Mouse (Mus musculus): Measurements from ENCODE around the gene Klk9. TPM values are rescaled to one million over a fixed set of nuclear protein-coding genes. Genes with fewer than 3 reads are reported as not detected.

Gene Klk9
- polyA plus RNA-seq, 1 experiment from 2014 or later, result not detected

DNA sequence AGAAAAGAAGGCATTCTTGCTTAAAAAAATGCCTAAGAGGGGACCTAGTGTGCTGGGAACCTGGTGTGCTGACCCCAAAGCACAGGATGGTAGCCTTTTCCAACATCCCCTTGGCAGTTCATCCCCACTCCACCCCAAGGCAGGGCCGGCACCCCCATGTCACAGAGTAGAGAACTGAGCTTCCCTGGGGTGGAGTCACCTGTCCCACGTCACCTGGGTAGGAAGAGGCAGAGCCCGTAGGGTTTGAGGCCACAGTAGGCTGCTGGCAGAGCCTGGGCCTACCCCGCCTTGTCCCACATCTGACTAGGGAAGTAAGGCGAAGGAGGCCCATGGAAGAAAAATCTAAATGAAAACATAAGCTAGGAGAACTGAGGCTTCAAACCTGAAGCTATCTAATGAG, 17.3 kb upstream of the Klk9 start, which contains the start of gene Klk11:
Gene Klk11 (plus strand): TSS at position 241 of the 400 bp plus-strand sequence.
- no peaks in the 10 kb centered on the region for H3K4me1 ChIP-seq (replicated peaks; ENCODE audit: control insufficient read depth, insufficient read depth, low read length)
- no peaks in the 10 kb centered on the region for H3K36me3 ChIP-seq (ENCODE audit: control insufficient read depth, insufficient read depth, low read length)
- no peak within 1 kb of the TSS for H3K27ac ChIP-seq (ENCODE audit: low read depth)
- peak; percentile 28 for DNase-seq (ENCODE audit: low spot score)
- WGBS, result 92% methylated on average over 5 of the region's 5 CpGs
- no peaks in the 10 kb centered on the region for H3K27me3 ChIP-seq (replicated peaks; ENCODE audit: control insufficient read depth, insufficient read depth, low read length)
- no peak for ATAC-seq (replicated peaks; ENCODE audit: low FRiP score, low TSS enrichment, low read depth)
- no peaks in the 10 kb centered on the region for H3K9me3 ChIP-seq (ENCODE audit: control insufficient read depth, low read length)
- no peak within 1 kb of the TSS for H3K4me3 ChIP-seq (ENCODE audit: low read depth, low read length)
- no peak within 1 kb of the TSS for H3K9ac ChIP-seq (ENCODE audit: low read length)
- H3K4me2 ChIP-seq (ENCODE audit: low read length), result no peak within 1 kb of the TSS

- H3K27me3 ChIP-seq (replicated peaks; ENCODE audit: control insufficient read depth, insufficient read depth, low read length), result no peaks in the 10 kb centered on the region
- WGBS, result 73% methylated on average over 6 of the region's 6 CpGs
- ATAC-seq (replicated peaks; ENCODE audit: low FRiP score, low TSS enrichment, low read depth), result no peak
- no peak overlapping the region for H3K4me2 ChIP-seq (ENCODE audit: low read length)
- H3K9me3 ChIP-seq (ENCODE audit: control insufficient read depth, low read length), result no peaks in the 10 kb centered on the region
- no peaks in the 10 kb centered on the region for H3K36me3 ChIP-seq (ENCODE audit: control insufficient read depth, insufficient read depth, low read length)
- H3K4me3 ChIP-seq (ENCODE audit: low read depth, low read length), result no peak overlapping the region
- H3K4me1 ChIP-seq (replicated peaks; ENCODE audit: control insufficient read depth, insufficient read depth, low read length), result no peaks in the 10 kb centered on the region
- no peak for DNase-seq (ENCODE audit: low spot score)
- no peak overlapping the region for H3K9ac ChIP-seq (ENCODE audit: low read length)
- no peak overlapping the region for H3K27ac ChIP-seq (ENCODE audit: low read depth)
Observed at GRCm38 (mm10) chr7:43774802-43775201, 16.9 kb upstream of the Klk9 start.

- Histone ChIP-seq H3K9me3 (ENCODE audit: control insufficient read depth, low read length) (no peaks in the 10 kb centered on the region), H3K27me3 (replicated peaks; ENCODE audit: control insufficient read depth, insufficient read depth, low read length) (no peaks in the 10 kb centered on the region), H3K9ac (ENCODE audit: low read length) (no peak overlapping the region), H3K36me3 (ENCODE audit: control insufficient read depth, insufficient read depth, low read length) (no peaks in the 10 kb centered on the region), H3K27ac (ENCODE audit: low read depth) (no peak overlapping the region), H3K4me2 (ENCODE audit: low read length) (no peak overlapping the region), H3K4me3 (ENCODE audit: low read depth, low read length) (no peak overlapping the region), H3K4me1 (replicated peaks; ENCODE audit: control insufficient read depth, insufficient read depth, low read length) (no peaks in the 10 kb centered on the region)
- ATAC-seq (replicated peaks; ENCODE audit: low FRiP score, low TSS enrichment, low read depth), result no peak
- peak; percentile 50 for DNase-seq (ENCODE audit: low spot score)
- WGBS, result 56% methylated on average over 6 of the region's 7 CpGs
Observed at GRCm38 (mm10) chr7:43775311-43776057, 16.2 kb upstream of the Klk9 start.

GRCm38 (mm10) chr7:43776506-43776905, 15.2 kb upstream of the Klk9 start:
- Histone ChIP-seq H3K4me1 (replicated peaks; ENCODE audit: control insufficient read depth, insufficient read depth, low read length) (no peaks in the 10 kb centered on the region), H3K27ac (ENCODE audit: low read depth) (no peak overlapping the region), H3K27me3 (replicated peaks; ENCODE audit: control insufficient read depth, insufficient read depth, low read length) (no peaks in the 10 kb centered on the region), H3K4me3 (ENCODE audit: low read depth, low read length) (no peak overlapping the region), H3K36me3 (ENCODE audit: control insufficient read depth, insufficient read depth, low read length) (no peaks in the 10 kb centered on the region), H3K9me3 (ENCODE audit: control insufficient read depth, low read length) (no peaks in the 10 kb centered on the region), H3K4me2 (ENCODE audit: low read length) (no peak overlapping the region), H3K9ac (ENCODE audit: low read length) (no peak overlapping the region)
- WGBS, result 82% methylated on average over 5 of the region's 5 CpGs
- ATAC-seq (replicated peaks; ENCODE audit: low FRiP score, low TSS enrichment, low read depth), result no peak
- DNase-seq (ENCODE audit: low spot score), result peak; percentile 18

- 83% methylated on average over 12 of the region's 12 CpGs for WGBS
- H3K4me3 ChIP-seq (ENCODE audit: low read depth, low read length), result no peak overlapping the region
- DNase-seq (ENCODE audit: low spot score) (no peak), ATAC-seq (replicated peaks; ENCODE audit: low FRiP score, low TSS enrichment, low read depth) (no peak)
- H3K4me2 ChIP-seq (ENCODE audit: low read length), result no peak overlapping the region
- H3K9me3 ChIP-seq (ENCODE audit: control insufficient read depth, low read length), result no peaks in the 10 kb centered on the region
- H3K9ac ChIP-seq (ENCODE audit: low read length), result no peak overlapping the region
- no peaks in the 10 kb centered on the region for H3K27me3 ChIP-seq (replicated peaks; ENCODE audit: control insufficient read depth, insufficient read depth, low read length)
- no peaks in the 10 kb centered on the region for H3K4me1 ChIP-seq (replicated peaks; ENCODE audit: control insufficient read depth, insufficient read depth, low read length)
- H3K36me3 ChIP-seq (ENCODE audit: control insufficient read depth, insufficient read depth, low read length), result no peaks in the 10 kb centered on the region
- no peak overlapping the region for H3K27ac ChIP-seq (ENCODE audit: low read depth)
Observed at GRCm38 (mm10) chr7:43777423-43777822, 14.3 kb upstream of the Klk9 start.

DNA sequence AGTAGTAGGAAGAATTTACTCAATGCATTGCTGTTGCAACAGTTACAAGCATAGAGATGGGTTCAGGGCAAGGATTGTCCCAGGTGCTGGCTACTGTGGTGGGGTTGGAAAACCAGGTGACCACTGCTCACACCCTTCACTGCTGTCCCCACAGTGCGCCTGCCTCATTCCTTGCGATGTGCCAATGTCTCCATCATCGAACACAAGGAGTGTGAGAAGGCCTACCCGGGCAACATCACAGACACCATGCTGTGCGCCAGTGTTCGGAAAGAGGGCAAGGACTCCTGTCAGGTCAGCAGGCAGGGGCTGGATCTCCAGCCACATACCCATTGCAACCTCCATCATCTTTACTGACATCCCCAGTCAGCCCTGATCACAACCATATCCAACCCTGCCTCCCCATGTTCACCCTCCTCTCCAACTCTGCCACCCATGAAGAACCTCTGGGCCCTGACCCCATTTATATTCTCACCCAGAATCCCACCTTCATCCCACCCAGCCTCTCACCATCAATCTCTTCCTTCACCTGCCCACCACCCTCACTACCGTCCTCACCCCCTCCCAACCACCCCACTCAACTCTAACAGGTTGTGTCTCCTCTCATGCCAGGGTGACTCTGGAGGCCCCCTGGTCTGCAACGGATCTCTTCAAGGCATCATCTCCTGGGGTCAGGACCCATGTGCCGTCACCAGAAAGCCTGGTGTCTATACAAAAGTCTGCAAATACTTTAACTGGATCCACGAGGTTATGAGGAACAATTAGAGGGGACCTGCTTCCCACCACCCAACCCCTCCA, 13.3 kb upstream of the Klk9 start:
- no peaks in the 10 kb centered on the region for H3K36me3 ChIP-seq (ENCODE audit: control insufficient read depth, insufficient read depth, low read length)
- no peaks in the 10 kb centered on the region for H3K9me3 ChIP-seq (ENCODE audit: control insufficient read depth, low read length)
- no peak overlapping the region for H3K4me3 ChIP-seq (ENCODE audit: low read depth, low read length)
- ATAC-seq (replicated peaks; ENCODE audit: low FRiP score, low TSS enrichment, low read depth) (no peak), DNase-seq (ENCODE audit: low spot score) (peak; percentile 24)
- no peak overlapping the region for H3K27ac ChIP-seq (ENCODE audit: low read depth)
- H3K4me1 ChIP-seq (replicated peaks; ENCODE audit: control insufficient read depth, insufficient read depth, low read length), result no peaks in the 10 kb centered on the region
- no peaks in the 10 kb centered on the region; the same call in 1 of the 2 replicates for H3K27me3 ChIP-seq (replicated peaks; ENCODE audit: control insufficient read depth, insufficient read depth, low read length)
- H3K4me2 ChIP-seq (ENCODE audit: low read length), result no peak overlapping the region
- 86% methylated on average over 10 of the region's 10 CpGs for WGBS
- no peak overlapping the region for H3K9ac ChIP-seq (ENCODE audit: low read length)

DNA sequence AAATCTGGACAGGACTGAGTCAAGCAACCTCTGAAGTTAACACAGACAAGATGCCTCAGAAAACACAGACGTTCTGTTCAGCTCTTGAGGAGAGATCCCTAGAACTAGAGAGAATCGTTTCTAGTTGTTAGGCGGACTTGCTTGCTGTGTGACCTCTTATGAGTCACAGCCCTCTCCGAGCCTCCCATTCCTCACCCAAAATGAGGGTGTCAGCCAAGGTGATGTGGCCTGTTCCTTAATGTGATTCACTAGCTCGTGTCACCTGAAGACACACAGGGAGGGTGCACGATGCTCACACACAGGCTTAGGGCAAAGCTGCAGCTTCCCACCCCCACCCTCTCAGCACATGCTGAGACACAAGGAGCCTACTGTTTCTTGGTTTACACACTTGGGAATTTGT, 11.4 kb upstream of the Klk9 start:
- no peak overlapping the region for H3K4me2 ChIP-seq (ENCODE audit: low read length)
- H3K4me3 ChIP-seq (ENCODE audit: low read depth, low read length), result no peak overlapping the region
- no peak overlapping the region for H3K27ac ChIP-seq (ENCODE audit: low read depth)
- H3K9ac ChIP-seq (ENCODE audit: low read length), result no peak overlapping the region
- H3K4me1 ChIP-seq (replicated peaks; ENCODE audit: control insufficient read depth, insufficient read depth, low read length), result no peaks in the 10 kb centered on the region
- H3K27me3 ChIP-seq (replicated peaks; ENCODE audit: control insufficient read depth, insufficient read depth, low read length), result no peaks in the 10 kb centered on the region; the same call in 1 of the 2 replicates
- peak; percentile 50 for DNase-seq (ENCODE audit: low spot score)
- no peak for ATAC-seq (replicated peaks; ENCODE audit: low FRiP score, low TSS enrichment, low read depth)
- no peaks in the 10 kb centered on the region for H3K36me3 ChIP-seq (ENCODE audit: control insufficient read depth, insufficient read depth, low read length)
- H3K9me3 ChIP-seq (ENCODE audit: control insufficient read depth, low read length), result no peaks in the 10 kb centered on the region
- WGBS, result 58% methylated on average over 6 of the region's 6 CpGs

DNA sequence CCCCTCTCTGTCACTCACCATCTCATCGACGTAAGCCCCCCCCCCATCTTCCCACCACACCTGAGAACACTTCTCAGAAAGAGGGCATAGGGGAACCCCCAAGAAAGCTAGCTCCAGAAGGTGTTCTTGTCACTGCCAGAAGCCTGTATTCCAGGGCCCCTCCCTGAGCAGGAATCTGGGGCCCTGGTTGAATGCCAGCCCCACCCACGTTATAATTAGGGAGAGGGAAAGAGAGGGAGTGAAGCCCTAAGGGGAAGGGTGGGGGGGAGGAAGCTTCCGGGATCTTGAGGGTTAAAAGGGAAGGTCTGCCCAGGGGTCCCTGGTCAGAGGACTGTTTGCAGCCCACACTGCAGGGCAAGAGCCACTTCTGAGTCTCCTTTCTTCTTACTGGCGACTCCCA, 10.9 kb upstream of the Klk9 start, which contains the start of gene Klk10:
Gene Klk10 (plus strand): TSS at position 290 of the 400 bp plus-strand sequence.
- Histone ChIP-seq H3K27me3 (replicated peaks; ENCODE audit: control insufficient read depth, insufficient read depth, low read length) (no peaks in the 10 kb centered on the region; the same call in 1 of the 2 replicates), H3K9ac (ENCODE audit: low read length) (no peak within 1 kb of the TSS), H3K4me3 (ENCODE audit: low read depth, low read length) (no peak within 1 kb of the TSS), H3K9me3 (ENCODE audit: control insufficient read depth, low read length) (no peaks in the 10 kb centered on the region), H3K36me3 (ENCODE audit: control insufficient read depth, insufficient read depth, low read length) (no peaks in the 10 kb centered on the region), H3K27ac (ENCODE audit: low read depth) (no peak within 1 kb of the TSS), H3K4me1 (replicated peaks; ENCODE audit: control insufficient read depth, insufficient read depth, low read length) (no peaks in the 10 kb centered on the region), H3K4me2 (ENCODE audit: low read length) (no peak within 1 kb of the TSS)
- no peak for ATAC-seq (replicated peaks; ENCODE audit: low FRiP score, low TSS enrichment, low read depth)
- WGBS, result 39% methylated on average over 5 of the region's 5 CpGs
- DNase-seq (ENCODE audit: low spot score), result peak; percentile 45

Data from intestine, embryonic 14.5 days (tissue).